Mouse (Mus musculus): ENCODE data around the gene Card11.

Gene Card11

GRCm38 (mm10) chr5:140918519-140918918 lies 81.9 kb downstream of the Card11 start:
- DNase-seq (ENCODE audit: low spot score) = no peak

DNA sequence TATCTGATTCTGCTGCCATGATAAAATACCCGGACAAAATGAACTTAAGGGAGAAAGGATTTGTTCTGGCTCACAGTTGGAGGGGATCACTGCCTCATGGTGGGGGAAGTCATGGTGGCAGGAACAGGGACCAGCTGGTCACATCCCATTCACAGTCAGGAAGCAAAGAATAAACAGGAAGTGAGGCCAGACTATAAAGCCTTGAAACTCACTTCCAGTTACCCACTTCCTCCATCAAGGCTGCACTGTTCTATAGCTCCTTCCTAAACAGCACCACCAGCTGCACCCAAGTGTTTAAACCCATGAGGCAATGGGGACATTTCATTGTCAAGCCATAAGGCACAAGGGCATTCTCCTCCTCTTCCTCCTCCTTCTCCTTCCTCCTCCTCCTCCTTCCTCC lies 82.6 kb downstream of the Card11 start:
- DNase-seq (ENCODE audit: low spot score) = no peak

DNA sequence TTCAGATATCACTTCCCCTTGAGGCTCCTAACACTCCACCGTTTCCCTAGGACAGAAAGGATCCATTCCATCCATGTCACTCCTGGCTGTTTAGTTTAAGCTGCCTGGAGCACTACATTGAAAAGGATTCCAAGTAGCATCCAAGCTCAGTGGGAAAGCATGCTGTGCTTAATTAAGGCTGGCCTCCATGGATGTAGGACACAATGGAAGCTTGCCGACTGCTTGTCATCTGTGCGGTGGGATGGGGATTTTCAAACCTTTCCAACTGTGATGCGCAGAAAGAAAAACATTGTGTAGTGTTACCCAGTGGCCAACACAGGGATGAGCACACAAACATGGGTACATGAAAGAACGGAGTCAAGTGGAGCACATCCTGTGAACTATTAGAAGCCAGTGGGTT lies 89.5 kb downstream of the Card11 start:
- DNase-seq (ENCODE audit: low spot score) = no peak

GRCm38 (mm10) chr5:140900866-140901265 lies 99.5 kb downstream of the Card11 start:
- DNase-seq (ENCODE audit: low spot score) = no peak

GRCm38 (mm10) chr5:140891080-140891479 lies 109.3 kb downstream of the Card11 start:
- DNase-seq (ENCODE audit: low spot score) = no peak

- DNase-seq (ENCODE audit: low spot score) = no peak
Observed at GRCm38 (mm10) chr5:140890050-140890449, 110.3 kb downstream of the Card11 start.

GRCm38 (mm10) chr5:140889539-140889938 lies 110.8 kb downstream of the Card11 start:
- no peak for DNase-seq (ENCODE audit: low spot score)

DNA sequence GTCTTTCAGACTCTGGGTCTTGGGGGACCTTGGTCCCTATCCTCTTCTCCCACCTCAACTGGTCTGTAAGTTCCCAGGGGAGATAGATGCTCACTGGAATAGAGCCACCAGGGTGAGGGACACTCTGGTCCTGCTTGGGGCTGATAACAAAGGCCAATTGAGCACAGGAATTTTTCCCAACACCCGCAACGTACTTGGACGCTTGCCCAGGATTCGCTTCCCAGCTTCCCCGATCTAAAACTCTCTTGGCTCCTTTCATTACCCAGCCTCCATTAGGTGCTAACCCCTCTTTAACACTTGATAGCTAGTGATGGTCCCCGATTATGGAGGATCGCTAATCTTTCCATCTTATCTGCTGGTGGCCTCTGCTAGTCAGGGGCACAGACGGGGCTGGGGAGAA lies 112.5 kb downstream of the Card11 start:
- no peak for DNase-seq (ENCODE audit: low spot score)

DNA sequence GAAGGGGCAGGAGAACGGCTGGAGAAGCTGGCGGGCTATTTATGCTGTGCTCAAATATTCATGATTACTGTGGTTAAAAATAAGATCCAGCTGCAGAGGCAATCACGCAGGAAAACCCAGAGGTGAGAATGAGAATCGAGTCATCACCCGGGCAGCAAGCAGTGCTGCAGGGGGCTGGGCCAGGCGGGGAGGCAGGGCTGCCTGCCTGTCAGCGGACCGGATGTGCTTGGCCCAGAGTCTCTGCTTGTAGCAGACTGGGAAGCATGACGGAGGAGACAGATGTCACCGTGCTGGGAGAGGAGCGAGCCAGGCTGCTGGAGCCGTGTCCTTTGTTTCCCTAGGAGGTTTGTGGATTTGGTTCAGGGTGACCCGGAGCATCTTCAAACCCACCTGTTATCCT lies 115.4 kb downstream of the Card11 start:
- DNase-seq (ENCODE audit: low spot score) = no peak

GRCm38 (mm10) chr5:140882391-140882790 lies 118.0 kb downstream of the Card11 start:
- DNase-seq (ENCODE audit: low spot score) = no peak

- DNase-seq (ENCODE audit: low spot score) = no peak
Observed at GRCm38 (mm10) chr5:140880151-140880550, 120.2 kb downstream of the Card11 start.

DNA sequence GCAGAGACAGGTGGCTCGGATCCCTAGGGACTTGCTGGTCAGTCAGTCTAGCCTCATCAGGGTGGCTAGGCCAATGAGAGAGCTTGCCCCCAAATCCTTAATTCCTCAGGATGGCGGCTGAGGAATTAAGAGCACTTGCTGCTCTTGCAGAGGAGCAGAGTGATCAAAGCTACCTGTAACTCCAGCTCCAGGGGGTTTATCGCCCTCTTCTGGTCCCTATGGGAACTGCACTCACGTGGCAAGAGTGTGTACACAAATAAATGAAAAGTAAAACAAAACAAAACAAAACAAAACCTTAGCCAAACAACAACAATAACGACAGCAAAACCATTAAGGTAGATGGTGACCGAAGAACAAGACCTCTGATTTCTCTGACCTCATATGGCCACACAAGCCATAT lies 121.7 kb downstream of the Card11 start:
- DNase-seq (ENCODE audit: low spot score) = no peak

GRCm38 (mm10) chr5:140873736-140874307 lies 126.6 kb downstream of the Card11 start:
- no peak for DNase-seq (ENCODE audit: low spot score)

DNA sequence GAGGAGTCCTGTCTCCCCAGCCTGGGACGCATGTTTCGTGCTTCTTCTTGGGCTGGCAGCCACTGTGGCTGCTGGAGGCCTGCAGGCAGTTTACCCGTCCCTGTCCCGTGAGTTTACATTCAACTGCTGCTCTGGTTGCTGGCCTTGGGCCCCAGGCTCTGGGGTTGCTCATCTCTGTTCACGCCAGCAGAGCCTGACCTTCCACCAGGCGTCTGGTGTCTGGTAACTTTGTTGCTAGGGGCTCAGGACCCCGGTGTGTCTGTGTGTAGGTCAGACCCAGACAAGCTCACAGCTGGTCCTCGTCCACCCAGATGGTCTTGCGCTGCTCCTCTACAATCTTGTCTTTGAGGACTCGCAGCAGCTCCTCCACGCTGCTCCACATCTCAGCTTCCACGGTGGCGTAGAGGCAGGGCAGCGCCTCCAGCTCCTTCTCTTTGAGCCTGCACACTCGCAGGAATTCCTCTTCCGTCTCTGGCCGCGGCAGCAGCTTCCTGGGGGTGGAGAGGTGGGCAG lies 127.3 kb downstream of the Card11 start:
- no peak for DNase-seq (ENCODE audit: low spot score)

DNA sequence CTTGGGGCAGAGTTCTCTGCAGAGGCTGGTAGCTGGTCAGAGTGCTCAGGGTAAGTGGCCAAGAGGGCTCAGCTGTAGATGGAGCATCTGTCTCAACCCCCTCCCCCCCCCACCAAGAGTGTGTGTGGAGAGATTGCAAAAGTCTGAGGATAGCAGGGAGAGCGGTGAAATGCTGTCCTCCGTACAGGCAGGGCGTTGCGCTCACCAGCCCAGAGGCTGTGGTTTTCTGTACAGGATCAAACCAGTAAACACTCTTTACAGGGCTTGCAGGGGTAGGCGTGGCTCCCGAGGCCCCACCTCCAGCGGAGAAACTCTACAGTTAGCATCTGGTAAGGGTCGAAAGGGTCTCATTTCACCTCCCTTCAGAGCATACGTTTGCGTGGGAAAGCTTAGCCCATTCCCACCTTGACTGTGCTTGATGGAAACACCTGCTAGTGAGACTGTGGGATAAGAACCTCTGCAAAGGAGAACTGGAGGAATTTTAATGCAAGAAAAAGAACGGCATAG lies 127.8 kb downstream of the Card11 start:
- DNase-seq (ENCODE audit: low spot score) = no peak

GRCm38 (mm10) chr5:140871241-140871640 lies 129.1 kb downstream of the Card11 start:
- DNase-seq (ENCODE audit: low spot score) = no peak

GRCm38 (mm10) chr5:140869034-140869433 lies 131.3 kb downstream of the Card11 start:
- DNase-seq (ENCODE audit: low spot score) = peak; percentile 79

DNA sequence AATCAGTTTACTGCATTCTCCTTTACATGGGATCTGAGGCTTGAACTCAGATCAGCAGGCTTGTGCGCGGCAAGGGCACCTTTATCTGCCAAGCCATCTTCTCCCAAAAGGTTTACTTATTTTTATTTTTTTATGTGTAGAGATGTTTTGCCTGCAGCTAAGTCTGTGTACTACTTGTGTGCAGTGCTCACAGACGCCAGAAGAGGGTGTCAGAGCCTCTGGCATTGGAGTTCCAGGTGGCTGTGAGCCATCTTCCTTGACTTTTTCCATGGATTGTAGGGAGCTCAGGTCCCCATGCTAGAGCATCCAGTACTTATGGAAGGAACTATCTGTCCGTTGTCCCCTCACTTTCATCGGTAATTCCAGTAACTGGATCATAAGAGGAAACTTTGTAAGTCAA lies 140.7 kb downstream of the Card11 start:
- DNase-seq (ENCODE audit: low spot score) = no peak

- DNase-seq (ENCODE audit: low spot score) = no peak
Observed at GRCm38 (mm10) chr5:140858335-140858734, 142.0 kb downstream of the Card11 start.

GRCm38 (mm10) chr5:140857432-140858154 lies 142.8 kb downstream of the Card11 start:
- DNase-seq (ENCODE audit: low spot score) = no peak

- no peak for DNase-seq (ENCODE audit: low spot score)
Observed at GRCm38 (mm10) chr5:140855909-140856530, 144.4 kb downstream of the Card11 start.

DNA sequence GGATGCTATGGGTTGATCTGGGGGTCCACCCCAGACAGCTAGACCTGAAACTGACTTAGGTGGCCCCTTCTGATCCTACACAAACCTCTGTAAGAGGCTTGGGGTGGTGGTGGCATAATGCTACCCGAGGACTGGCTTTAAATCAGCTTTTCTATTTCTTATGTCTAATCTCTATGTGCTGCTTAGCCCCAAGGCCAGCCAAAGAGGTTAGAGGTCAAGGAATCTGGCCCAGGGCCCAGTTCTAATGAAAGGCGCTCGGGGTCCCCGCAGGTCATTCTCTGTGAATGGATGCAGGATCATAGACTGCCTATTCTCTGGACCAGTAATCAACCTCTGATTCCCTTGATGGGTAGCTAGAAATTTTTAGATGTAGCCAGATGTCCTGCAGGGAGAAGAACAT lies 145.7 kb downstream of the Card11 start:
- no peak for DNase-seq (ENCODE audit: low spot score)

DNA sequence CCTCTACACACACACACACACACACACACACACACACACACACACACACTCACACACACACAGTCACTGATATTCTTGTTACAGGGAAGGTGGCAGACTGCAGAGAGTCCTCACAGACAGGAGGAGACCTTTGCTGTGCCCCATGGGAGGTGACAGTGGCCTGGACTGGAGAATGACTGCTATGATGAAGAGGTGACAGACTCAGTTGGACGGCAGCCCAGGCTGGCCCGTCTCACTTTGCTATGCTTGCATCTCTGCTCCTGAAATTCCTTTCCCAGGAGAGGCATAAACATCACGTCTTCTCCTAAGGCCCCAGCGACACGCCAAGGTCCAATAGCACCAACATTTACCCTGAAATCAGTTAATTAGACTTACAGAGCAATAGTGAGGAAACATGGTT lies 146.7 kb downstream of the Card11 start:
- no peak for DNase-seq (ENCODE audit: low spot score)
